Mouse (Mus musculus) spleen, adult 10 weeks (tissue): ENCODE data around the gene Ccdc107. TPM values are rescaled to one million over a fixed set of nuclear protein-coding genes. Genes with fewer than 3 reads are reported as not detected.

Experiments
- polyA plus RNA-seq: library from polyadenylated mRNA; stranded (reverse); fragments of 350-450 nt; fragmentation: Illumina TruSeq; extraction: RNeasy Lipid Tissue Mini Kit (QIAGEN cat#74804); gene quantifications from one replicate; pipeline ENCODE4 v1.2.3, GENCODE M21; 2015; ENCODE audit warnings: low replicate concordance; ENCODE audit not compliant: insufficient read depth

Ccdc107 gene
- polyA plus RNA-seq = 47.6 TPM

GRCm38 (mm10) chr4:43492821-43493185 lies at the start of gene Ccdc107:
Gene Ccdc107 (plus strand): TSS chr4:43492900.

GRCm38 (mm10) chr4:43454041-43454836 lies 38.5 kb upstream of the Ccdc107 start, which contains the start of gene Cd72:
Gene Cd72 (minus strand): TSS chr4:43454628.

GRCm38 (mm10) chr4:43483535-43484091 lies 9.1 kb upstream of the Ccdc107 start, which contains the start of gene Sit1:
Gene Sit1 (minus strand): TSS chr4:43483734.

GRCm38 (mm10) chr4:43499407-43500333 lies 7.0 kb downstream of the Ccdc107 start, which contains the start of gene Arhgef39:
Gene Arhgef39 (minus strand): TSS chr4:43499695.

GRCm38 (mm10) chr4:43506536-43507185 lies 14.0 kb downstream of the Ccdc107 start, which contains the start of gene Car9:
Gene Car9 (plus strand): TSS chr4:43506966.

Other genes with a start within 250 kb of the Ccdc107 start
- gene Atp8b5, start 225.7 kb upstream of the Ccdc107 start, polyA plus RNA-seq = 0.19 TPM
- gene Rusc2, start 110.9 kb upstream of the Ccdc107 start, polyA plus RNA-seq = 1.6 TPM
- not detected for gene Fam166b, start 63.8 kb upstream of the Ccdc107 start, polyA plus RNA-seq
- 6.2 TPM for gene Tesk1, start 51.0 kb upstream of the Ccdc107 start, polyA plus RNA-seq
- 389 TPM for gene Cd72, start 38.3 kb upstream of the Ccdc107 start, polyA plus RNA-seq
- gene Sit1, start 9.2 kb upstream of the Ccdc107 start, polyA plus RNA-seq = 11.4 TPM
- gene Arhgef39, start 6.8 kb downstream of the Ccdc107 start, polyA plus RNA-seq = 9.4 TPM
- 2.7 TPM for gene Car9, start 14.1 kb downstream of the Ccdc107 start, polyA plus RNA-seq
- 31.3 TPM for gene Tpm2, start 30.9 kb downstream of the Ccdc107 start, polyA plus RNA-seq
- 64.5 TPM for gene Creb3, start 69.4 kb downstream of the Ccdc107 start, polyA plus RNA-seq
- gene Tln1, start 69.8 kb downstream of the Ccdc107 start, polyA plus RNA-seq = 194 TPM
- 28.8 TPM for gene Rgp1, start 85.8 kb downstream of the Ccdc107 start, polyA plus RNA-seq
- gene Gba2, start 86.0 kb downstream of the Ccdc107 start, polyA plus RNA-seq = 24.6 TPM
- 0.37 TPM for gene Msmp, start 91.6 kb downstream of the Ccdc107 start, polyA plus RNA-seq
- 10.0 TPM for gene Npr2, start 139.0 kb downstream of the Ccdc107 start, polyA plus RNA-seq
- not detected for gene Spag8, start 160.7 kb downstream of the Ccdc107 start, polyA plus RNA-seq
- 23.5 TPM for gene Hint2, start 163.6 kb downstream of the Ccdc107 start, polyA plus RNA-seq
- 2.1 TPM for gene Tmem8b, start 176.1 kb downstream of the Ccdc107 start, polyA plus RNA-seq
- 0.07 TPM for gene Fam221b, start 176.2 kb downstream of the Ccdc107 start, polyA plus RNA-seq
- gene Olfr70, start 207.9 kb downstream of the Ccdc107 start, polyA plus RNA-seq = not detected
- gene Olfr71, start 217.4 kb downstream of the Ccdc107 start, polyA plus RNA-seq = not detected
- gene Hrct1, start 234.3 kb downstream of the Ccdc107 start, polyA plus RNA-seq = 0.28 TPM
- gene Spaar, start 237.1 kb downstream of the Ccdc107 start, polyA plus RNA-seq = 0.07 TPM